Mouse (Mus musculus) stomach, postnatal 0 days (tissue): ENCODE measurements around the gene Rasa2.

Experiments
- CTCF ChIP-seq: IDR thresholded peaks from 2 replicates; pipeline ENCODE4 v1.5.1; 2016; ENCODE audit warnings: antibody characterized with exemption, low read depth, mild to moderate bottlenecking, moderate library complexity
- EP300 ChIP-seq: optimal IDR thresholded peaks from 2 replicates; pipeline ENCODE3; 2016; ENCODE audit warnings: antibody characterized with exemption

DNA sequence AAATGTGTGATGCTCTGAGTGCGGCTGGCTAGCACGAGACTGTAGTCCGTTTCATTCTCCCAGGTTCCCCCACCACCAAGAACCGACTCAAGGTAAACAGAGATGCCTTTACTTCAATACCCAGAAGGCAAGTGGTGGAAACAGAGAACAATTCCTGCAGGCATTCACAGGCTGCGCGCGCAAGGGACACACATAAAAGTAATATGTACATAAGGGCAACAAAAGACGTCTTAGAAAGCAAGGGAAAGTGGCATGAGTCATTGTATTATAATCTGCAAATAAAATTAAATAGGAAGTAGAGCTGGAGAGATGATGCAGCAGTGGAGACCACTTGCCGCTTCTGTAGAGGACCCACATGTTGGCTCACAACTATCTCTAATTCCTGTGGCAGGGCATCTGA is 58.7 kb downstream of the Rasa2 start:
- TF ChIP-seq CTCF = no peak
- TF ChIP-seq EP300 = no peak
